Mouse (Mus musculus) spleen, postnatal 14 days (tissue): ENCODE data around the gene Palld.
A peak's percentile ranks its signal among the peaks of the same experiment; 100 is the strongest.

Experiments used
- DNase-seq, 2 experiments: peaks; one replicate each; pipeline ENCODE4 v3.0.0; 2021 to 2022; ENCODE audit warnings: low spot score in 2 of 2

Gene Palld

DNA sequence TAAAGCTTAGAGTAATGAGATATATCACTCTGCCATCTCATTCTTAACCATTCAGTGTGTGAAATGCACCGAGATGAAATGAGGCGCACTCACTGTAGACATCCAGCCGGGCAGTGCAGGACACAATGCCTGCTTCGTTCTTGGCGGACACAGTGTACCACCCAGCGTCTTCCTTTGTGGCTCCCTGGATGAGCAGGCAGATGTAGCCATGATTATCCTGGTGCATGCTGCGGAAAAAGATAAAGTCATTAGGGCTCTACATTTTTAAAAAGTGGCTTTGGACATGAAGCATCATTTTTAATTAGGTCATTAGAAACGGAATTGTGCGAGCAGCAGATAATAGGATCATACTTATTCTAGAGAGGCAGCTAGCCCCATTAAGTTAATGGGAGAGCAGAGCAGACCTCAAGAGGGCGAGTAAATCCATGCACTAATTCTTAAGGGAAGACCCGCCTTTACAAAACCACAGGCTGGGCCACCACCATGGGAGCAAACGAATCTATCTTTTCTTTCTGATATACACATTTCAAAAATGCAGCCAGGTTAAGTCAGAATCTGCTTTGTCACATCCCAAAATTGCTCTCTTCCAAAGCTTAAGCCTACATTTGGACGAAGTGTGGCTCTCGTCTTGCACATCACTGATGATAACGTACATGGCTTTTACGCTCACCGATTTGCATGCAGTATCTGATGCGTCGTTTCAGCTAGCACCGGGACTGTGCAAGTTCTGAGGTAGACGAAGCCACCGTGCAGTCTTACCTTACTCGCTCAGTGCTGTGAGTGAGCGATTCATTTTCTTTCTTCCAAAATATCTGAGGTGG, 387.2 kb downstream of the Palld start:
- DNase-seq: no peak

- DNase-seq: no peak
Measured at GRCm38 (mm10) chr8:61502277-61502676, 400.2 kb downstream of the Palld start.

GRCm38 (mm10) chr8:61500914-61501313, 401.6 kb downstream of the Palld start:
- no peak for DNase-seq

DNA sequence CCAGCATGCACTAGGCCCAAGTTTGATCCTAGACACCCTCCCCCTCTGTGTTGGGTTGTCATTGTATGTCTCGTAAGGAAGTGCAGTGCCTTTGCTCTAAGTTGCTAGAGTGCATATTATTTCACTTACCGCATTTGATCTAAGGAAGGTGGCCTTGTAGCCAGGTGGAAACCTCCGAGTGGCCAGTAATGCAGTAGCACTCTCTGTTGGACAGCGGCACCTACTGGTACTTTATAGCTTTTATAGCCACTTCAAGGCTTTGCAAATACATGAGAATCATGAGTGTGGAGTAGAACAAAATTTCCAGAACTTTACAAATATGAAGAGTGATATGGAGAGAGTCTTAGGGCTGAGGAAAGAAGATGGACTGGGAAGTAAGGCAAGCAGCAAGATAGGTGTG, 403.5 kb downstream of the Palld start:
- DNase-seq: no peak

- no peak for DNase-seq
Measured at GRCm38 (mm10) chr8:61497110-61497509, 405.4 kb downstream of the Palld start.

- DNase-seq: no peak
Measured at GRCm38 (mm10) chr8:61488631-61489030, 413.9 kb downstream of the Palld start.

DNA sequence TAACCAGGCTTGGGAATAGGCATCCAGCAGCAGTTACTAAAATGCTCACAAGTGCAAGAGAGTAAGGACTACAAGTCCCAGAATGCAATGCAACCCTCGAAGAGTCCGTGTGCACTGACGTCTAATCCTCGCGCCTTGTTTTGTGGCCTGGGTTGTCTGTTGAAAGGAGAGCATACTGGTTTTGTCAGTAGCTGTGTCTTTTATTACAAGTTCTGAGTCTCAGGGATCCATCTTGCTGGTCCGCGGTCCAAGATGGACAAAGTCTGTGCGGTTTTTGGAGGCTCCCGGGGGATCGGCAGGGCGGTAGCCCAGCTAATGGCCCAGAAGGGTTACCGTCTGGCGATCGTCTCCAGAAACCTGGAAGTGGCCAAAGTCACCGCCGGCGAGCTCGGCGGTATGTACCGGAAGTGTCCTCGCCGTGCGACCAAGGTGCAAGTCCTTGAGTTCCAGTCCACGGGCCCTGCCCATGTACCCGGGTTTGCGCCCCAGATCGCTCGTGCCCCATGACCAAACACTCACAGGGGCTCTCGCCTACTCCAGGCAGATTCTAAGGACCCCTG, 414.8 kb downstream of the Palld start, which contains the start of gene Cbr4:
TSS of gene Cbr4 (plus strand) at position 138 of the 560 bp plus-strand sequence.
- DNase-seq: peak; percentile 51 to 75

DNA sequence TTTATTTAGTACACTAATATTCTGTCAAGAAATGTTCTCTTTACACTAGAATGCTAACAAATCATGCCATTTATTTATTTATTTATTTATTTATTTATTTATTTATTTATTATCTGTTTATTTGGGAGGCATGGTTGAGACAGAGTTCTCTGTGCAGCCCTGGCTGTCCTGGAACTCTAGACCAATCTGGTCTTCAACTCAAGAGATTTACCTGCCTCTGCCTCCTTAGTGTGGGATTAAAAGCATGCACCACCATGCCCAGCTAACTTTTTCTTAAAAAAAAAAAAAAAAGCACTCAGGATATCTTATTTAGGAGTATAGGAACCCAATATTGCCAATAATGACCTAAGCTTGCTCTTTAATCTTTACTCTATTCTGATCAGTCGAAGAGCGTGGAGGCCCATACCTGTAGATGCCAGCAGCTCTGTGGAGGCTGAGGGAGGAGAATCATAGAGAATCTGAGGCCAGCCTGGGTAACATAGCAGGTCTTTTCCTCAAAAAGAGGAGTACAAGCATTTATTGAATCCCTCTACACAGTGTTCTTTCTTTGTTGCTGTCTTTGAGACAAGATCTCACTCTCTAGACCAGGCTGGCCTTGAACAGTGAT, 415.5 kb downstream of the Palld start:
- no peak for DNase-seq

DNA sequence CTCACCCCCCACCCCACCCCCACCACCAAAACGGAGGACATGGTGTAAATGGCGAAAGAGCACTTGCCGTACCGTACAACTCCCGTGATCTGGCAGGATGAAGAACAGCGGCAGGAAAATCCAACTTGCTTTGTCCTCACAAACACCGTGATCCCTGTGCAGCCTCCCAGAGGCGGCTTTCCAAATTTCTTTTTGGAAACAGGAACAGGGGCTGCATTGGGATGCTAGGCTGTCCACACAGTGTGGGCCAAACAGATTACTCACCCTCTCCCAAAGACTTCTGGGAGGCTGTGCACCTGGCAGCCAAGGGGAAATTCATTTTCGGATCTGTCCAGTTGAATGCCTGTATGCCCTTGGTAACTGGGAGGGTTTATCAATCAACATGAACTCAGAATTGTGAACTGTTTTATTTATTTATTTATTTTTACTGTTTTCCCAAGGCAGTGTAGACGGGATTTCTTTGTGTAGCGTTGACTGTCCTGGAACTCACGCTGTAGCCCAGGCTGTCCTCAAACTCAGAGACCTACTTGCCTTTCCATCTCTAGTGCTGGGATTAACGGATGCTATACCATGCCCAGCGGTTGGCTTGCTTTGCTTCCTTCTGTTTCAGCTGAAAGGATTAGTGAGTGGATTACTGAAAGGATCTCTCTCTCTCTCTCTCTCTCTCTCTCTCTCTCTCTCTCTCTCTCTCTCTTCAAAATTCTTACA, 422.1 kb downstream of the Palld start:
- DNase-seq: no peak

GRCm38 (mm10) chr8:61479506-61480214, 422.8 kb downstream of the Palld start:
- peak in 1 of 2 experiments; percentile 15 for DNase-seq

DNA sequence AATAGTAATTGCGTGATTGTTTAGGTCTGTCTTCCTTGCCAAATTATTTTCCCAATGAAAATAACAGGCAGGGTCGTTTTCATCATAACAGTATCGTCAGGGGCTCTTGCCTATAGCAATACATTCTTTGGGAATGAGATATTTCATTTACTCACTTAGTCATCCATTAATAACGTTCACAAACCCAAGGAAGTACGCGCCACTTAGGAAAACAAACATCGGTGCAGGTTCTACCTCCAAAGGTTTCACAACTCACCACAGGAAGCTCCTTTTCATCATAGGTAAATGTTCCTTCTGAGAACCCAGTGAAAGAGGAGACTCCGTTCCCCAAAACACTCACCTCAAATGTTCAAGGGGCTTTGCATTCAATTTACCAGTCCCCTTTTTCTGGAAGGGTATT, 423.7 kb downstream of the Palld start:
- DNase-seq: no peak

GRCm38 (mm10) chr8:61478150-61478549, 424.3 kb downstream of the Palld start:
- DNase-seq: no peak

DNA sequence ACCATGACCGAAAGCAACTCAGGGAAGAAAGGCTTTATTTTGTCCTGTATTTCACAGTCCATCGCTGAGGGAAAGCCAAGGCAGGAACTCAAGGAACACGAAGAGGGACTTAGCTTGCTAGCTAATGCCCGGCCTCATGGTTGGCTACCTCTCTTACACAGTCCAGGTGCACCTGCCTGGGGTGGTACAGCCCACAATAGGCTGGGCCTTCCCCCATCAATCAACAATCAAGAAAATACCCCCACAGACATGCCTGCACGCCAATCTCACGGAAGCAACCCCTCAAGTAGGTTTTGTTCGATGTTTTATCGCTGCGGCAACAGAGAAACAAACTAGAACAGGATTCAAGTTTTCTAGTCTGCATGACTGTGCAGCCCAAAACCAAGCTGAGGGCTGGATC, 426.3 kb downstream of the Palld start:
- no peak for DNase-seq

- no peak for DNase-seq
Measured at GRCm38 (mm10) chr8:61475251-61475673, 427.2 kb downstream of the Palld start.

GRCm38 (mm10) chr8:61470213-61470612, 432.3 kb downstream of the Palld start:
- no peak for DNase-seq

- no peak for DNase-seq
Measured at GRCm38 (mm10) chr8:61467553-61467815, 435.0 kb downstream of the Palld start.

DNA sequence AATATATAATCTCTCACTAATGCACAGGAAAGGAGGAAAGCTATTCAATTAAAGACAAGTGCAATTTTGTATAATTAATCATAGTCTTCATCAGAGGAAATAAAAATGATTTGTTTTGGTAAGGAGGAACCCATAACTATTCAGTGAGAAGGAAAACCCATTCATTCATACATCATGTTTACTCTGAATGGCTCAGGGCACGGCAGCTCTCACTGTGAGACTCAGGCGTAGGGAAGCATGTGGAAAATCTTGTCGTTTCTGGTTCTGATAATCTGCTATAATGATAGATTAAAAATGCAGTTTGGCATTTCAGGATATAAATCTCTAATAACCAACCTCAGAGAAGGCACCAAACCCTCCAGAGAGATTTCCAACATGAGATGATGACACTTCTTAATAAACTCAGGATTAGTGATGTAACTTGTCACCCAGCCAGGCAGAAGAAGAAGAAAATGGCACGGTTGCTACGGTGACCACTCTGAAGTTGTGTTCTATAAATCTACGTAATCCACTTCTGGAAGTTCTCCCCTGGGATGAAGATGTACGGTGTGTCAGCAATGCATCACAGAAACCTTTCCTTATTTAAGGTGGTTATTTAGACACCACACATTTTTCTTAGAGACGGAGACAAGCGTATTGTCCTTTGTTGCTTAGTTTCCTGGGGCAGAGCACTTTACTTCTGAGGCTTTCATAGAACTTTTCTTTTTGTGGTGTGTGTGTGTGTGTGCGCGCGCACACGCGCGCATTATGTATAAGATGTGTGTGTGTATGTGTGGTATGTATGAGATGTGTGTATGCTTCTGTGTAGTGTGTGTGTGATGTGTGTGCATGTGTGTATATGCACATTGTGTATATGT, 435.6 kb downstream of the Palld start:
- DNase-seq: no peak

- no peak for DNase-seq
Measured at GRCm38 (mm10) chr8:61464393-61464792, 438.1 kb downstream of the Palld start.

GRCm38 (mm10) chr8:61462221-61462620, 440.3 kb downstream of the Palld start:
- no peak for DNase-seq
